Mouse (Mus musculus): ENCODE data around the gene Ints3.

Gene Ints3

GRCm38 (mm10) chr3:90357959-90358358 lies 75.5 kb downstream of the Ints3 start:
- DNase-seq (ENCODE audit: low spot score) = no peak

GRCm38 (mm10) chr3:90347847-90348246 lies 85.6 kb downstream of the Ints3 start:
- no peak for DNase-seq (ENCODE audit: low spot score)

- DNase-seq (ENCODE audit: low spot score) = peak; percentile 27
Measured at GRCm38 (mm10) chr3:90342853-90343252, 90.6 kb downstream of the Ints3 start.

Data from T-cell, adult 2 months (primary cell).